Mouse (Mus musculus): ENCODE data around the gene Trpd52l3.
A peak's percentile ranks its signal among the peaks of the same experiment; 100 is the strongest.

The Trpd52l3 gene

DNA sequence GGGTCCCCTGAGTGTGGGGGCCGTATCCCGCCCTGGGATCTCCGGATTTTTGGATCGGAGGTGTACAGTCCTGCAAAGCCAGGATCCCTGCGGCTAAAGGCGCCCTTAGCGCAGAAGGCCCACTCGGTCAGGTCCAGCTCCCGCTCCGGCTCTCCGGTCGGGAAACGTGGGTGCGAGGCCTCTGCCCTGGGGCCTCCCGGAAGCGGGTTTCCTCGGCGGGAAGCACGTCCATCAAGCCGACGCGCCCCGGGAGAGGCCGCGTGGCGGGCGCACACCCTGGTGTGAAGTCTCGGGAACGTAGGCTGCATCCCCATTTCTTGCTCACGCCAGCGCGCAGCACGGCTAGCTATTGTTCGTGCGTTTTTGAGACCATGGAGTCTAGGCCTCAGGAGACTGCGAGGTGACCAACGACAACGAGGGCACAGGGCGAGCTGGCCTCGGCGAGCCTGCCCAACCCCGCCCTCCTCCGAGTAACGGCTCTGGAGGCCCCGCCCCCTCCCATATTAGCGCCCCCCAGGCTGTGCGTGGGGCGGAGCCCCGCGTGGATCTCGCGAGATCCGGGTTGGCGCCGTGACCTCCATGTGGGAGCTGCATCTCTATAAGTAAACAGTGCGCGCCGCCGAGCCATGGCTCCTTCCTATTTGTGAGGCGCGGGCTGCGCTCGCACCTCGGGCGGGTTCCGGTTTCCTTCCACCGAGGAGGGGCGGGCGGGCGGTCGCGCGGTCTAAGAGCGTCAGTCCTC lies 26.5 kb downstream of the Trpd52l3 start, which contains the start of gene Uhrf2:
Uhrf2 (plus strand) TSS at position 620 of the 742 bp plus-strand sequence.
- peak; percentile 97 for DNase-seq (ENCODE audit: low spot score)

DNA sequence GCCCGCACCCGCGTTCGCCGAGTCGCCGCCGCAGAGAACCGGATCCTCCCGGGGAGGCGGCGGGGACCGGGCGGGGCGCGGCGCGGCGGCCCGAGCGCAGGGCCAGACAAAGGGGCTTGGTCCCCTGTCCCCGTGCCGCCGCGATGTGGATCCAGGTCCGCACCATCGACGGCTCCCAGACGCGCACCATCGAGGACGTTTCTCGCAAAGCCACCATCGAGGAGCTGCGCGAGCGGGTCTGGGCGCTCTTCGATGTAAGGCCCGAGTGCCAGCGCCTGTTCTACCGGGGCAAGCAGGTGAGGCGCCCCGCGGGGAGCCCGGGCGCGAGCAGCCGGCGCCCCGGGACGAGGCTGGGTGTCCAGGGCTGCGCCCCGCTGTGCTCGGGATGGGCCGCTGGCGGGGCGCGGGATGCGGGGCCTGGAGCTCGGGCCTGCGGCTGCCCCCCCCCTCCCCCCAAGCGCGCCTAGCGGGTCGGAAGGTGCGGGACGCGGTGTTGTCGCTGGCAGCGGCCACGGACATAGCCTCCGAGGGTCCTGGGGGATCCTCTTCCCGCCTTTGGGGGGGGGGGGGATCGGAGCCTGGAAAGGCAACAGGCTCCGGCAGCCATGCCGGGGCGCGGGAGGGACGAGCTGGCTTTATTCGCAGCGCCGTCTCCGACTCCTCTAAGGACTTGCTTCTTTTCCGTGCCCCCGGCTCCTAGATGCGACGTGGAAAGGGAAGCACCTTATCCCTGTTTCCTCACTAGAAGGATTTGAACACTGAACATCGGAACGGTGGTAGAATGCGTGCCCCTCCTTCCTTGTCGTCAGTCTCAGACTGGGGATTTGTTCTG lies 27.3 kb downstream of the Trpd52l3 start:
- peak; percentile 19 for DNase-seq (ENCODE audit: low spot score)

DNA sequence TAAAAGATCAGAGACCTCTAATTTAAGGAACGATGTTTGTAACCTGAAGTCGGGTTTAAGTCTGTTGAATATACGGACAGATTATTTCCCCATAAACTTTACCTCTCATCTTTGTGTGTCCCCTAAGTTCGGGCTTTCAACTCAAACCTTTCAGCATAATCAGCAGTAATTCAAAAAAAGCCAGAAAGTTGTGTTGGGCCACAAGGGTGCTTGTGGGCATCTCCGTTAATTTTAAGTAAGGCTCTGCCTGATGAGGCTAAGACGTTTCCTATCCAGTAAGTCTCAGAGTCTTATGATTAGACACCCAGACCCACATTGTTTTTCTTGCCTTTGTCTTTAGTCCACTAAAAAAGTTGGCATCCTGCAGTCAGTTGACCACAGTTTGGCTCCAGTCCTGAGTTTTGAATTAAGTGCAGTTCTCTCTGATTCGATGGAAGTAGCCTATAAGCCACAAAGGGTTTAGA lies 27.9 kb downstream of the Trpd52l3 start:
- no peak for DNase-seq (ENCODE audit: low spot score)

DNA sequence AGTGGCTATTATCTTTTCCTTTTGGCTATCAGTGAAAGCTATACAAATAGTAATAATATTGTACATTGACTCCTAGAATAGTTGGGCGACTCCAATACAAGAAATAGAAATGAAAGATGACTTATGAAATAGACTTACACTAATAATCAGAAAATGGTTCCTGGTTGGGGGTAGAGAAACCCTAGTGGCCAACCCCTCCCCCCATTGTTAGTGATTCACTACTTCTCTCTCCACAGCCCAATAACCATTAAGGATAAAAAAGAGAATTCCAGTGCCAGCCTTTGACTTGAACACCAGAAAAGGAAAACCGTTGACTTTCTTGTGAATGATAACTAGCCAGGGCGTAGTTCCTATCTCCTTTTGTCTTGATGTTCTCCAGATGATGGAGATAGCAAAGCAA lies 28.6 kb downstream of the Trpd52l3 start:
- DNase-seq (ENCODE audit: low spot score) = no peak

DNA sequence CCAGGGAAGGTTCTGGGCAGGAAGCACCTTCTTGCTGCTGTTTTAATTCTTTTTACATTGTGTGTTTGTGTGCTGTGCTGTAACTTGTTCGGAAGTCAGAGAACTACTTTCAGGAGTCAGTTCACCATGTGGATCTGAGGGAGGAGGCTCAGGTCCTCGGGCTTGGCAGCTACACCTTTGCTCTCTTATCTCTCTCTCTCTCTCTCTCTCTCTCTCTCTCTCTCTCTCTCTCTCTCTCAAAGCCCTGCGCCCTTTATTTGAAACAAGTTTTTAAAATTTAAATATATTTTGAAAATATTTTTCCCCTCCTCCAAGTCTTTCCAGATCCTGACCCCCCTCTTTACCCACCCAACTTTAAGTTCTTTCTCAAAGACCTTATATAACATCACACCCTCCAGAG lies 31.8 kb downstream of the Trpd52l3 start:
- no peak for DNase-seq (ENCODE audit: low spot score)

DNA sequence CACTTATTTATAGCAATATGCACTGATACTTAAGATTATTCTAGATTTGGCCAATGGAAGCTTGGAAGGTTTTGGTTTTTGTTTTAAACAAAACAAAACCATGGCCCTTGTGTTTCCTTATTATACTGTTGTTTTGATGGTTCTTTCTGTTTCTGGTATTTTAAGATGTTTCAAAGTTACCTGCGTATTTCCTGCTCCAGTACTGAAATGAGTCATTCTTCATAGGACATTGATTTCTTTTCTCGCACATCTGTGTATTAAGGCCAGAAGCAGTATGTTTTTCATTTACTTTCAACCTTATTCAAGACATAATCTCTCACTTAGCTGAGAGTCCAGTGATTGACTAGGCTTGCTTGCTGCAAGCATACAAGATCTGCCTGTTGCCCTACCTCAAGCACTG lies 40.1 kb downstream of the Trpd52l3 start:
- DNase-seq (ENCODE audit: low spot score) = no peak

DNA sequence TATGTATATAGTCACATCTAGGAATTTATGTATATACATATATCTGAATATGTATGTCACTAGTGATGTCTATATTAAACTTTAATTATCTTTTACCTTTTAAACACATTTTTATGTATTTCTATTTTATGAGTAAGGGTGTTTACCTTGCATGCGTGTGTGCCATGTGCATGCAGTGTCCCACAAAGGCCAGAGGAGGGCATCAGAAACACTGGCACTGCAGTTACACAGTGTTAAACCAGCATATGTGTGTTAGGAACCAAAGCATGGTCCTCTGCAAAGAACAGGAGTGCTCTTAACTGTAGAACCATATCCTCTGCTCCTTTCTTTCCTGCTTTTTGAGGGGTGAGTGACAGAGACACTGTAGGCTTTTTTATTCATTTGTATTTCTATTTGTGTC lies 41.0 kb downstream of the Trpd52l3 start:
- no peak for DNase-seq (ENCODE audit: low spot score)

DNA sequence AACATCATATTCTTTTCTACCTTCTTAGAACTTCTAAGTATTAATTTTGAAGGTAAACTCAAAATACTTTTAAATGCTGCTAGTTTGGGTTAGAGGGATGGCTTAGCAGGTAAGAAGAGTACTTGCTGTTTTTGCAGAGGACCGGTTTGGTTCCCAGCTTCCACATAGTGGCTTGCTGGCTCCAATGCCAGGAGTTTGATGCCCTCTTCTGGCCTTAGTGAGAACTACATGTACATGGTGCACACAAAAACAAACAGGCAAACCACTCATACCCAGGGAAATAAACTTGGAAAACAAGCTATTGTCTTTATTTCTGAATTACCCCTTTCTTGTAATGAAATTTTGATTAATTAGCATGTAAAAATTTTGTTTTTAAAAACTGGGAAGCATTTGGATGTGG lies 42.3 kb downstream of the Trpd52l3 start:
- no peak for DNase-seq (ENCODE audit: low spot score)

DNA sequence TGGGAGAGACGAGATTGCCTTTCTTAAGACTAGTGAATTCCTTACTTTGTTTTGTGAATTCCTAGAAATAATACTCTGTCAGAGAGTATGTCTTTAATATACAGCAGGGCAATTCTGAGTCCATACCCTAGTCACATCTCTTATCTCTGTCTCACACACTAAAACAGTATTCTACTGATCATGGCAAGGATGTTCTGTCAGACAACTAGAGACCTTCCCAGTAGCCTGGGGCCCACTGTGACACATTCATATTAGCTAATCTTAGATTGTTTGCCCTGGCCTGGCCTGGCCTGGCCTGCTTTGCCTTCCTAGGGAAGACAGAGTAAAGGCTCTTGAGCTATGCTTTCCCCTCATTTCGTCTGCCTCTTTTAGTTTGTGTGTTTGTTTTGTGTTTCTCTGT lies 47.0 kb downstream of the Trpd52l3 start:
- no peak for DNase-seq (ENCODE audit: low spot score)

DNA sequence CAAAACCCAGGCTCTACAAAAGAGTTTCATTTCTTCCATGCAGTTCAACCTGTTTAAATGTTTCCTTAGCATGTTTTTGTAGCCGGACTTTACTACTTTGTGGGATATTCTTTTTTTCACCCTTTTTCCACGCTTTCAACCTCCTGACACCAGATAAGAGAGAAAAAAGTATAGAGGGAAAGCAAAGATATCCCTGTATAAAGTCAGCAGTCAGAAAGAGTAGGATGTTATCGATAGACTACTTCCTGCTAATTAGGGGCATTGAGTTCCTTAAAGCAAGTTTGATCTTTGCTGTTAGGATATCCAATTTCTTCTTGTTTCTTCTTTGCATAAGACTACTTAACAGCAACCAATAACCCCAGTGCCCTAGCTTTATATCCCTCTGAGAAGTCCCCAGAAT lies 47.9 kb downstream of the Trpd52l3 start:
- no peak for DNase-seq (ENCODE audit: low spot score)

DNA sequence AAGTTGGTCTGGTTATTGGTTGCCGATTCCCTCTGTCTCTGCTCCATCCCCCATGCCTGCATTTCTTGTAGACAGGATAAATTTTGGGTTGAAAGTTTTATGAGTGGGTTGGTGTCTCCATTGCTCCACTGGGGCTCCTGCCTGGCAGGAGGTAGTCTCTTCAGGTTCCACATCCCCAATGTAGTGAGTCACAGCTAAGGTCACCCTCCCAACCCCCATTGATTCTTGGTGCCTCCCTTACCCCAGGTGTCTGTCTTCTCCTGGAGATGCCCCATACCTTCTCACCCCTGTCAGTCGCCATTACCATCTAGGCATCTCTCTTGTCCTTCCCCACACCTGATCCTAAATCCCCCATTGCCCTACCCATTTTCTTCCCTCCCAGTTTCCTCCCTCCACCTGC lies 50.6 kb downstream of the Trpd52l3 start:
- DNase-seq (ENCODE audit: low spot score) = no peak
